ENCODE assay signal across 8 mouse cellular contexts in genomic region chr6:30958736-30959540, GRCm38 (mm10). TPM values are rescaled to one million over a fixed set of nuclear protein-coding genes. Genes with fewer than 3 reads are reported as not detected.
DNase-seq lines count a peak whose midpoint lies in the region; ATAC-seq and TF ChIP-seq lines count a peak whose summit lies in the region.

Klf14 (minus strand) TSS chr6:30959078.

- no peak within 1 kb of the TSS for H3K27ac ChIP-seq in forebrain, embryonic 12.5 days
- no peak within 1 kb of the TSS for H3K27ac ChIP-seq in hindbrain, embryonic 12.5 days
- H3K27ac ChIP-seq in liver, embryonic 14.5 days, result no peak within 1 kb of the TSS

- peak within 1 kb of the TSS; percentile 54 for H3K4me3 ChIP-seq in forebrain, embryonic 12.5 days (replicated peaks)
- peak within 1 kb of the TSS; percentile 45 for H3K4me3 ChIP-seq in hindbrain, embryonic 12.5 days
- peak within 1 kb of the TSS; percentile 35 to 41 for H3K4me3 ChIP-seq in liver, embryonic 14.5 days (ENCODE audit: insufficient read depth in 1 of 2, low read depth in 2 of 2, low read length in 2 of 2)

- DNase-seq in urinary bladder, adult 2 months (ENCODE audit: low spot score), result peak; percentile 34
- DNase-seq in urinary bladder, postnatal 10 days (ENCODE audit: low spot score), result no peak
- no peak for DNase-seq in liver, embryonic 14.5 days (ENCODE audit: low read depth in 3 of 3, low spot score in 3 of 3)
- peak; percentile 30 for DNase-seq in retina, postnatal 7 days (ENCODE audit: low read depth, low spot score)
- DNase-seq in MN1 (ENCODE audit: low spot score), result no peak
- DNase-seq in left cerebral cortex, postnatal 25 days (ENCODE audit: low spot score in 2 of 2), result no peak

- H3K36me3 ChIP-seq in forebrain, embryonic 12.5 days (replicated peaks), result no peaks in the 10 kb centered on the region
- peaks cover 6% of the 10 kb centered on the region for H3K36me3 ChIP-seq in hindbrain, embryonic 12.5 days
- H3K36me3 ChIP-seq in liver, embryonic 14.5 days (replicated peaks; ENCODE audit: control insufficient read depth, insufficient read depth, low read depth), result no peaks in the 10 kb centered on the region

- peaks cover 68% of the 10 kb centered on the region for H3K27me3 ChIP-seq in forebrain, embryonic 12.5 days
- peaks cover 70% of the 10 kb centered on the region for H3K27me3 ChIP-seq in hindbrain, embryonic 12.5 days
- peaks cover 51% of the 10 kb centered on the region for H3K27me3 ChIP-seq in liver, embryonic 14.5 days (ENCODE audit: control insufficient read depth, insufficient read depth, low read length)

- no peak for TF ChIP-seq EP300 in liver, embryonic 14.5 days (IDR thresholded peaks at IDR 0.05; ENCODE audit: low read depth)

- H3K4me1 ChIP-seq in forebrain, embryonic 12.5 days, result peaks cover 14% of the 10 kb centered on the region
- peaks cover 6% of the 10 kb centered on the region; the same call in 1 of the 2 replicates for H3K4me1 ChIP-seq in hindbrain, embryonic 12.5 days
- H3K4me1 ChIP-seq in liver, embryonic 14.5 days (replicated peaks; ENCODE audit: control insufficient read depth in 2 of 2, insufficient read depth in 2 of 2, low read length in 1 of 2), result no peaks in the 10 kb centered on the region

- ATAC-seq in forebrain, embryonic 12.5 days (ENCODE audit: low FRiP score), result no peak
- ATAC-seq in hindbrain, embryonic 12.5 days (ENCODE audit: low FRiP score), result no peak
- ATAC-seq in liver, embryonic 14.5 days (ENCODE audit: insufficient read depth), result no peak

- under 1% methylated on average over 67 of the region's 75 CpGs for WGBS in forebrain, embryonic 12.5 days
- WGBS in hindbrain, embryonic 12.5 days, result under 1% methylated on average over 61 of the region's 75 CpGs
- 1% methylated on average over 73 of the region's 75 CpGs for WGBS in liver, embryonic 14.5 days (ENCODE audit: insufficient replicate concordance)

- H3K9me3 ChIP-seq in forebrain, embryonic 12.5 days, result peaks cover 21% of the 10 kb centered on the region
- peaks cover 35% of the 10 kb centered on the region for H3K9me3 ChIP-seq in hindbrain, embryonic 12.5 days (replicated peaks)
- peaks cover 4% of the 10 kb centered on the region for H3K9me3 ChIP-seq in liver, embryonic 14.5 days (ENCODE audit: control insufficient read depth, low read length)

- intact Hi-C loops in left cerebral cortex, postnatal 25 days (cut with DNase I), result no loop called here

- no peak for TF ChIP-seq CTCF in liver, embryonic 14.5 days (IDR thresholded peaks at IDR 0.05; ENCODE audit: low read depth)

- H3K4me2 ChIP-seq in forebrain, embryonic 12.5 days, result peak within 1 kb of the TSS; percentile 80
- H3K4me2 ChIP-seq in hindbrain, embryonic 12.5 days (replicated peaks), result peak within 1 kb of the TSS; percentile 70
- peak within 1 kb of the TSS; percentile 53 for H3K4me2 ChIP-seq in liver, embryonic 14.5 days (ENCODE audit: low read depth)

- H3K9ac ChIP-seq in forebrain, embryonic 12.5 days, result 0 out of 2 replicates have a peak within 1 kb of the TSS, but pooled peaks have one; percentile 33
- peak within 1 kb of the TSS; percentile 47 for H3K9ac ChIP-seq in hindbrain, embryonic 12.5 days
- no peak within 1 kb of the TSS for H3K9ac ChIP-seq in liver, embryonic 14.5 days (replicated peaks)

RNA-seq across cellular contexts. Expression of gene Klf14, which starts in this region (rescaled TPM):
- 0.04 TPM in 1 of 2 replicates, not detected in the other for polyA plus RNA-seq in urinary bladder, adult 2 months (2012; rRNA removed)
- 0.19 and 0.27 TPM in 2 replicates for polyA plus RNA-seq in forebrain, embryonic 12.5 days (2016; fragmentation: Nextera tagmentation; extraction: Ambion mirVana)
- polyA plus RNA-seq in hindbrain, embryonic 12.5 days (2016; fragmentation: Nextera tagmentation; extraction: Ambion mirVana), result 0.44 and 0.91 TPM in 2 replicates
- polyA plus RNA-seq in liver, embryonic 14.5 days (2012; rRNA removed), result 0.11 and 0.17 TPM in 2 replicates
- 0.32 TPM in 2 replicates for polyA plus RNA-seq in liver, embryonic 14.5 days (2014; fragmentation: Nextera tagmentation; extraction: Ambion mirVana)
- under 1 TPM; 0.48 to 0.53 TPM for total RNA-seq in left cerebral cortex, postnatal 25 days (2021)

Comparison
In these comparisons a context has a peak if more than half of its experiments do, and no peak if none do; other contexts are left out.
1. Peak in DNase-seq in urinary bladder, adult 2 months; RNA of the gene not detected or under 1 TPM.